Mouse (Mus musculus) ES-E14 (cell line): Measurements from ENCODE around the gene Pola2.

ENCODE experiments used
- MAFK ChIP-seq: IDR thresholded peaks from 2 replicates; pipeline ENCODE4 v1.6.1; 2014; ENCODE audit warnings: mild to moderate bottlenecking, low read depth, low read length, inconsistent platforms; ENCODE audit not compliant: insufficient read depth
- ZC3H11A ChIP-seq: IDR thresholded peaks from 2 replicates; pipeline ENCODE4 v1.6.1; 2012; ENCODE audit warnings: low read depth, mild to moderate bottlenecking, inconsistent platforms, low read length, borderline replicate concordance
- ZNF384 ChIP-seq: IDR thresholded peaks from 2 replicates; pipeline ENCODE4 v1.6.1; 2012; ENCODE audit warnings: low read depth, low read length, inconsistent platforms

DNA sequence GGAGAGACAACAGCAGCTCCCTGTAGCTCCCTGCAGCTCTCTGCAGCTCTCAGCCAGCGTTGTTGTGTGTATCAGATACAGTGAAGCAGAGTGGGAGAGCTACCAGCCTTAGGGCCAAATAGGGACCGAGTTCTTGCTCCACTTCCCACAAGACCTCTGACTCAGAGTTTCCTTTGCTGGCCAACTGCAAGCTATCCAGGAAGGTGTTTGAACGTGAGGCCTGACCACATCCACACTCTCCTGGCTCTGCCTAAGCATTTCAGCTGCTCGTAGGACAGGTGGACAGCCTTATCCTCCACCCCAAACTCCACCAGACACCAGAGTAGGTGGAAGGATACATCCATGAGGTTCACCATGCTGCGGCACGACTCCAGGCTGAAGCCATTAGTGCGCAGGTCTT is 28.0 kb upstream of the Pola2 start:
- TF ChIP-seq MAFK (no peak), ZNF384 (no peak), ZC3H11A (no peak)
